Mouse (Mus musculus) urinary bladder, postnatal 14 days (tissue): ENCODE measurements at regions not wholly inside any gene's neighbourhood (a gene's known extent, or its start where the extent isn't known, plus 50 kb on each side); places are given as distances from the start of the nearest gene placed in this dataset.

Experiments
- DNase-seq: peaks from one replicate; pipeline ENCODE4 v3.0.0; 2021; ENCODE audit warnings: low spot score

DNA sequence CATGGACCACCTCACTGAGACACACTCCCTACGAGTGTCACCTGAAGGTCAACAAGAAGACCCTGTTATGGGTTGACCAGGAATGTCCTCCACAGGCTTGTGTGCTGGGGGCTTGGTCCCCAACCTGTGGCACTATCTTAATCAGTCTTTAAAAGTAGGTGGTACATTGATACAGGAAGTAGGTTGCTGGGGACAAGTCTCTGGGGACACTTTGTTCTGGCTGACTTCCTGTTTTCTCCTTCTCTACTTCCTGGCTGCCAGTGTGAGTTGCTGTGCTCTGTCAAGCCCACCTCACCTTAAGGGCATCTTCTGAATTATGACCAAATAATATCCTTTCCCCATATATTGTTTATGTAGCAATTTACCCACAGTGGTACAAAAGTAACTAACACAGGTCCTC, 96.1 kb downstream of the Cct6b start:
- DNase-seq: no peak

DNA sequence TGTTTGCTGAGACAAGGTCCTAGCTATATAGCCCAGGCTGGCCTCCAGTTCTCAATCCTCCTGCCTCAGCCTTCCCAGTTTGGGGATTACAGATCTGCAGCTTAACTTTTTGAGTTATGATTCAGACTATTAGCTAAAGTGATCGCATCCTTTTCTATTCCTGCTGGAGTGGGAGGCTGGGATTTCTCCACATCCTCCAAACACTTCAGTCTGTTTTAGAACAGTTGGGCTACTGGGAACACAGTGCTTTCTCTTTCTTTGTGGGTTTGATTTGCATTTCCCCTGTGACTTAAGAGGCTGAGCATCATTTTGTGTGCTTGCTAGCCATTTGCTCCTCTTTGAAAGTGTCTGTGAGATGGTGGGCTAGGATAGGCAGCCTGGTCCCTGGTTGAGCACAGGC, 100.0 kb downstream of the Cct6b start:
- no peak for DNase-seq

DNA sequence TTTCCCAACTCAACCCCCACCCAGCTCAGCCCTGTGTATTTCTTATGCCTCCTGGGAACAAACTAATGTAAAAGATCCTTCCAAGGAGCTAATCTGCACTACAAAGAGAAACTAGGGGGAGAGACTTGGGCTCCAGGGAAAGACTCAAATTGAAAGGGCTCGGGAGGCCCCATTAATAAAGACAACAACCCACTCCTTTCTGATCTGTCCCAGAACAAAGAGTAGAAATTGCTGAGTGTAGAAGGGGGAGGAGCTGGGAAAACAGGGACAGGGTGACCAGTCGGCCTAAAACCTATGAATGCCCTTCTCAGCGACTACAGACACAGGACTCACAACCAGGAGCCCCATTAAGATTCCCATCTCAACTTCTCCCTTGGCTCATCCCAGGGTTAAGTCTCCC, 102.0 kb downstream of the Cct6b start:
- DNase-seq: no peak

DNA sequence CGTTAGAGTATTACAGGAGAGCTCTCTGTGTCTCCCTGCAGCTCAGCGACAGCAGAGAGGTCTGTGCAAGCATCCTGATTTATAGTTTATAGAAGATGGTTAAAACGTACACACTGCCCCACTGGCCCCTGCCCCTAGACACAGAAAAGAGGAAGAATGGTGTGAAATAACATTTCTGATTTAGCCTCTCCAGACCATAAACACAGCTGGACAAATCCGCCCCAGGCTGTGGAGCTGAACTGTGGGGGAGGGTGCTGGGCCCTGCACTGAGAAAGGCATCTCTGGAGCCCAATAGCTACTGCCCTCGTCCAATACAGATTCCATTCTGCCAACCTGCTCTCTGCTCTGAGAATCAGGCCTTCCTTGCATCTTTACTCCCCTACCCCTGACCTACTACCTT, 112.4 kb downstream of the Cct6b start:
- no peak for DNase-seq

DNA sequence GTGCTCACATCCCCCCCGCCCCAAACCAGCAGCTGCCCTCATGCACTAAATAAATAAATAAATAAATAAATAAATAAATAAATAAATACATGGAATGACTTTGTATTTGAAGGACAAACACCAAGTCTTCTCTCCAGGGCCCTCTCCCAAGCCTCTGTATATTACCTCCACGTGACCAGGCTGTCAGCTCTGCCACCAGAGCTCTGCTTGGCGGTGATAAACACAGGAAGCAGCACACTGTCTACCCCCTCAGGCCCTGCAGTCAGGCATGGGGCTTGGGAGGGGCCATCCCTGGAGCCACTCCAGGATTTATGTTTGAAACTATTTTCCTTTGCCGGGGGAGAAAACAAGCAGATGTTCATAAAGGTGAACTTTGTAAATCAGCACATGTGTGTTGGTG, 125.6 kb downstream of the Cct6b start:
- DNase-seq: no peak

DNA sequence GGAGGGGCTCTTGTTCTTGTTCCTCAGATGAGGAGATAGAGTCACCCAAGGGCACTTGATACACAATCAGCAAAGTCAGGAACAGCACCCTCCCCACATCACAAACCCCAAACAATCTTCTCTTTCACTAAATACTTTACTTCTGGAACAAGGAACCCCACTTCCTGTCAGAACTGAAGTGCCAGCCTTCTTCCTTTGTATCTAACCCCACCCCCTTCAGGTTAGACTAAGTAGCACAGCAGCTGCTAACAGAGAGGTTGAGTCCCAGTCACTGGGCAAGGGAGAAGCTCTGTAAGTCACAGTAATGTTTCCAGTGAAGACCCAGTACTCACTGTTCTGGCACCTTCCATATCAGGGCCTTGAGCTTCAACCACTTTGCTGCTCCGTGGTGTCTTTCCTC, 131.9 kb downstream of the Cct6b start:
- DNase-seq: no peak

DNA sequence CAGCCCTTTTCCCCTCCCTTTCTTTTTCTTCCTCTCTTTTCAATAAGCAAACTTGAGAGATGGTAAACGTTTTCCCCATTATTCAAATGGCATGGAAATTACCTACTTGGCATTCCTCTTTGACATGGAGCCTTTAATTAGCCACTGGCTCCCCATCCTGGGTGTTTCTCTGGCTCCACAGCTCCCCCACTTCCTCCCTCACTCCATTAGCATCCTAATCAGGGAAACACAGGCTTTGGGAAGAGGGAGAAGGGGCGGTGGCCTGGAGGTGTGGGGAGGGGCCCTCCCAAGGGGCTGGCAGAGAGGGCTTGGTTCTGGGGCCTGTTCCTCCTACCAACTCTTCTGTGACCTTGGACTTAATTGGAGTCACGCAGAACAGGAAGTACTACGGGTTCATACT, 132.7 kb downstream of the Cct6b start:
- no peak for DNase-seq

DNA sequence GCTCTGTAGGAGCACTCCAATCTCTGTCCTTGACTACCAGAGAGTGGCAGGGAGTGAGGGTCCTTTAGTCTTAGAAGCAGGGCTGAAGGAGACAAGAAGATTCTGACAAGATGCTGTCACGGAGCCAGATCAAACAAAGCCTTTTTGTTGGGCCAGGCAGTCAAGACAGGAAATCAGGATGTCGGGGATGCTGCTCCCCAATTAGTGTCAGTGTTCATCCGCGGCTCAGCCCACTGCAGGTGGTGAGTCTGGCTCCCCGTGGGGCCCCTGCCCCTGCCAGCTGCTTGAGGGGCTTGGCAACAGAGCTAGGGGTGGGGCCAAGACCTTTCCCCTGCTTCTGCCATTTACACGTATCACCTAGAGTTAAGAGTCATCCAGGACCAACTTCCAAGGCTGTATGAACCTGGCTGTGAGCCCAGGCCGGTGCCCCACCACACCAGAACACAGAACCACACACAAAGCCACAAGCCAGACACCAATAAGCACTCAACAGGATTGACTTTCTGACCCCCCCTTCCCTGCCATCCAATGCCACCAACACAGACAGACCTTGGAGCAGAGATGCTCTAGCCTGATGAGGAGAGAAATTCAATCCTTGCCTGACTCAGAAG, 137.5 kb downstream of the Cct6b start:
- DNase-seq: no peak

DNA sequence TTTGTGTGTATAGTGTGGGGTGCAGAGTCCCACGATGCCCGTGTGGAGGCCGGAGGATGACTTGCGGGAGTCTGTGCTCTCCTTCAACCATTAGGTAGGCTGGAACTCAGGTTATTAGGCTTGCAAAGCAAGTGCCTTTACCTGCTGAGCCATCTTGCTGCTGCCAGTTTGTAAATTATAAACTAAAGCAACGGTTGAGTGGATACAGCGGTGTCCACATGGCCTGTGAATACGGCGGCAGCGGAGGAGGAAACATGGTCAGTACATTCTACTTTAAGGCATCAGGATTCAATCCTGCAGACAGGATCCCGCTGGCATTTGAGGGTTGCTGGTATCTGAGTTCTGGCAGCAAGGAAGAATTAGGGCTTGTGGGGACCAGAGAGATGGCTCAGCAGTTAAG, 143.1 kb downstream of the Cct6b start:
- no peak for DNase-seq

DNA sequence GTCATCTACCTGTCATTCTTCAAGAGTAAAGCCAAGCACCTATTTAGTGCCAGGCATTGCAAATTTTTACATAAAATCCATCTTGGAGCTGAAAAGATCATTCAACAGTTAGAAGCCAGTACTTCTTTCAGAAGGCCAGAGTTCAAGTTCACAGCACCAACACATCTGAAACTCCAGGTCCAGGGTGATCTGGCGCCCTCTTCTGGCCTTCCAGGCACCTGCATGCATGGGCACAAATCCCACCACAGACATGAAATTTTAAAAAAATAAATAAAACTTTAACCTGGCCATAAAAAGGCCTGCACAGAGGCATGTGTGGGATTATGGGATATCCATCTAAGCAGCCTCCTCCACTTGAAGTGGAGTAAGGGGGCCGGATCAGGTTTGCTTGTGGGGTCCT, 144.7 kb downstream of the Cct6b start:
- DNase-seq: no peak

DNA sequence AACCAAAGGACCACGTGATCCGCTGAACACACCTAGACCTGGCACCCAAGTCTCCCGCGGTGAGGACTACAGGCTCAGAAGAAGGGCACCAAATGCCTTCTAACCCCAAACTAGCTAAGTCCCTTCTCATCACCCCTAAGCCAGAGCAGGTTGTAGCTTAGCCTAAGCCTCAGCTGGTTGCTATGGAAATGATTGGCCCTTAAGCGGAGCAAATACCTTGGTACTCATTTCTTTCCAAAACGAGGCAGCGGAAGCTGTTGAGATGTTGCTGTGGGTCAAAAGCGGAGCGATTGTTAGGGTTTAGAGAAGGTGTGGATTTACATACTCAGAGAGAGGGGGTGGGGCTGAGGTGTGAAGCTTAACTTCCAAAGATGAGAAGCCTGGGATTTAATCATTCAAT, 145.7 kb downstream of the Cct6b start:
- no peak for DNase-seq

DNA sequence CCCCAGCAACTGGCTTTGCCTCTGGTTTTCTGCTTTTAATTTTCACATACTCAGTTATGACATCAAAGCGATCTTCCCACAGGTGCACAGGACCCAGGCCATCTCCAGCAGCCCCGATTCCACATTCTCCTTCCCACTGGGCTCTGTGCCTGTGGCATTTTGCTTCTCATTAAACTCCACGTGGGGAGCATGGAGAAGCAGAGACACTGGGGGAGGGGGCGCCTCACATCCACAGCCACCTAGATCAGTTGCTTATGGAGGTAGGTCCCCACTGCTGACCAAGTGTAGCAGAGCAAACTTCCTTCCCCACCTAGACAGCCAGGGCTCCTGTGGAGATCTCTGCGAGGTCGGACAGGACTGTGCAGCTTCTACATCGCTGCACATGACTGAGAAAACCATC, 147.3 kb downstream of the Cct6b start:
- no peak for DNase-seq

DNA sequence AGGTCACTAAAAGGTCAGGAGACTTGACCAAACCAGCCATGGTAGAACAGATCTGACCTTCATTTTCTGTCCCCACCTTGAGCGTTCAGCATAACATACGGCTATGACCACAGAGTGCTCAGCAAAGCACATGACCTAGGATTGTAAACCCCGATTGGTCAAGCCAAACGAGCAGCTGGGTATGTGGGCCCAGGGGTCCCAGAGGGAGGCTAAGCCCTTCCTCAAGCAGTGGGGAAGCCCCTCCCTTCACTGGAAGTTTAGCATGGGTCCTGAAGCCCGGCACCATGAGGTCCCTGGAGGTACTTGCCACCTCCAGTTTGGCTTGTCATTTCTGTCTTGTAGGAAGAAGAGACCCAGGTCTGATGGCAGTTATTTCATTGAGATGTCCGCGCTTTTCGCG, 149.8 kb downstream of the Cct6b start:
- DNase-seq: no peak

DNA sequence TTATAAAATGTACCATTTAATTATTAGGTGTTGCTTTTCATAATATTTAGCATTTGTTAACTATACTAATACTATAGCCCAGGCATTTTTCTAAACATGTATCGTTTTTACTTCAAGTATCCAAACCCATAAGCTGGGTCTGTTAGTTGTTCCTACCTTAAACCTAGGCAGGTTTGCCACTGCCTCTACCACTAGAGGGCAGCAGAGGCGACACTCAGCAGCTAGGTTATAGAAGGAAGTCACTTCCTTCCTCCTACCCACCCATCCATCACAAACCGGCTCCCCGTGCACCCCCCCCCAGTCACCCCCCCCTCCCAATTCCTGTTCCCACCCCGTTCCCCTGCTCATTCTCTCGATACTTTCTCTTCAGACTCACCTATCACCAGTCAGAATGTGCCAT, 150.6 kb downstream of the Cct6b start:
- peak; percentile 68 for DNase-seq

DNA sequence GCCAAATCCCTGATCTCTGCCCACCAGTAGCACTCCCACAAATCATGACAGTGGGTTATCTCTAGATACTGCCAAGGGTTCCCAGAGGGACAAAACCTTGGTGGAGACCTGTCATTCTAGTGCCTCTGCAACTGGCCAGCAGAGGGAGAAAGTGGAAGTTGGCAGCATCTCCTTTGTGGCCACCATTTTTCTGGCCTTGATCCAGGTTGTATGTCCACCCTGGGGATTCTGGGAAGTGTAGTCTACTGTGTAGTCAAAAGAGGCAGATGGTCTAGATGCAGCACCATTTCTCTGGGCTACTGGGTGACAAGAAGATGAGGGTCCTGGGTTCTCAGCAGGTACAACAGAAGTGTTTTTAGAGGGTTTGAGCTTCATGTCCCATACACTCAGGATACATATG, 152.1 kb downstream of the Cct6b start:
- DNase-seq: peak; percentile 39

DNA sequence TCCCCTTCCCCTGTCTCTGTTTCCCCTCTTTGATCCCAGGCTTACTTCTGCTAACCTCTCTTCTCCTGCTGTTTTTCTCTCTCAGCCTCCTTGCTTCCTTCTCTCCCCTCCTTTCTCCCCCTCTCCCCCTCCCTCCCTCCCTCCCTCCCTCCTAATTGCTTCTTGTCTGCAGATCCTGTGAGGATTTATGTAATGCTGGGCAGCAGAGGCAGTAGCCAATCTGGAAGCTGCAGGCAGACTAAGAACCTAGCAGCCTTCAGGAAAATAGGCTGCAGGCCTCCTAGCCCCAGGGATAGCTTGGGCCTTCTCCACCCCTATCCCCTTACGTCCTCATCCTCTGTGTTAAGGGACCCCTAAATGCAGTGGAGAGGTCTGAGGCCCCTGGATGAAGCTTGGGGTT, 155.2 kb downstream of the Cct6b start:
- DNase-seq: no peak

DNA sequence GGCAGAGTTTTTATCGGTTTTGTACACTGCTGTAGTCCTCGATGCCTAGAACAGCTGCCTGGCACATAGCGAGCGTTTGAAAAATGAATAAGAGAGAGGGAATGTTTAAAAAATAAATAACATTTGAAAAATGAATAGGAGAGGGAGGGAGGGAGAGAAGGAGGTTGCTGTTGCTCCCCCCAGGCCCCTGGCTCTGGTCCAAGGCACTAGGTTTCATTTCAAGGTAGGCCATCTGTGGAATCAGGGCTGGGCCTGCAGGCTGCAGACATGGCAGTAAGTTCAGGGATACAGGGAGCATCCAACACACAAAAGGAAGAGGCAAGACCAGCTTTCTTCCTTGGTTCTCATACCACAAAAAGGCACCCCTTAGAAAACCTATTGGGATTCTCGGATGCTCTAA, 156.5 kb downstream of the Cct6b start:
- no peak for DNase-seq

DNA sequence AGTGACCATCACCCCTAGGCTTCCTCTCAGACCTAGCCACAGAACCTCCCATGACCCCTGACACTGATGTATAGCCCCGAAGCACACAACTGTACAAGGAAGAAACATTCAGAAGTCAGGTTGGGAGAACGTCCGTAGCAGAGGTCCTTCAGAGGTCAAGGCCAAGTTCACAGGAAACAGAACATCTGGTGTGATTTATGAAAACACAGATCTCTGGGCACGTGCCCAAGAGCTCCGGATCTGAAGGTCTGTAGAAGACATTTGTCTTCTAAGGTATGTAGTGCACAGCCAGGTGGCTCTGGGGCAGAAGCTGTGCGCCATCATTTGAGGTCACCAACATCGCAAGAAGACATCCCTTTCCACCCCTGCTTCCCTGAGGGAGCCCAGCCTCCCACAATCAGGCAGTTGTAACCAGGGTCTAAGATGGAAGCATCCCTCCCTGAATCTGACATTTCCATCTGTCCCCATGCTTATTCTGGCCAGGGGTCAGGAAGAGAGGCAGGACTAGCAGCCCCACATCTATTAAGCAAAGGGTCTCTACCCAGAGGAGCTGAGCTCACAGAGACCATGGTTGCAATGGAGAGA, 159.8 kb downstream of the Cct6b start:
- DNase-seq: no peak

DNA sequence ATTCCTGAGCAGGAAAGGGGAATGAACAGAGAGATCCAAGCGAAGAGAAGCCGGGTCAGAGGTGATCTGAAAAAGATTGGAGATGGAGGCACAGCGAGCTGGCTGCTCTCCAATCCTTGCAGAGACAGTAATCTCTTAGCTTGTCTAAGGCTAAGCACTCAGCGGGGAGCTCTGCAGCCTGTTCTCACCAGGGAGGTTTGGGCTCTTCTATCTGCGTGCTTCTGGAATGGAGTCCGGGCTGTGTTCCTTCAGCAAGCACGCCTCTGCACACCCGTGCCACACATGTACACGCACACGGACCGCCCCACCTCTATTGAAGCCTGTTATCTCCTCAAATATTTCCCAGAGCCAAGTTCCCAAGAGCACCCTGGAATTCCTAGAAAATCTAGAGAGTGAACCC, 161.3 kb downstream of the Cct6b start:
- peak; percentile 5 for DNase-seq

DNA sequence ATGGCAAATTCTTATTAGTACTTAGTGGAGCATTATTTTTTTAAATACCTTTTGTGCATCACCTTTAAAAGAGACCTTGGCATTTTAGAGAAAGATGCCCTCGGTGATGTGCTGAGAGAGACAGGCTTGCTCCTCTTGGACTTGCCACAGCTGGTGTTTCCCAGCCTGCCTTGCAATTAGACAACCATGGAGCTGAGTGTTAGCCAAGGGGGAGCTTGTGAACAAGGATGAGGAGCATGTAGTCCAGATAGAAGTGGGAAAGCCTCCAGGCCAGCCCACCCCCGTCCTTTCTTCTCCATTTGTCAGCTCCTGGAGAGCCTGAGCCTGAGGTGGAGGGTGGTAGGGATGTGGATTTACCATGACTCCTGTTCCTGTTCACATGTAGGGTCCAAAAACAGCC, 161.9 kb downstream of the Cct6b start:
- DNase-seq: no peak

DNA sequence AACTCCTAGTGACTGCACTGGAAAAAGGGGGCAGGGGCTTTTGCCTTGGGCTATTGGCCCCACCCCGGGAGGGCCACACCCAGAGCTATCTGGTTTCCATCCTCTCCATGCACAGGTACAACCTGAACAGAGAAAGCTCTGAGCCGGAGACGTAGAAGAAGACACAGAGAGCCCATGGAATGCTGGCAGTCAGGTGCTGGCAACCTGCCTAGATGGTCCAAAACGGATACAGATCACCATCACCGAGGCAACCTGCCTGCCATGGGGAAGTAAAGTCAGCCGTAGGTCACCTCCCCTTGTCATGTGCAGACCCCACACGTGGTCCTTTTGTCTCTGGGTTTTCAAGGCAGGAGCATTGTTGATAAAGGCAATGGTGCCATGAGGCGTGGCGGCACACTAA, 164.0 kb downstream of the Cct6b start:
- no peak for DNase-seq

DNA sequence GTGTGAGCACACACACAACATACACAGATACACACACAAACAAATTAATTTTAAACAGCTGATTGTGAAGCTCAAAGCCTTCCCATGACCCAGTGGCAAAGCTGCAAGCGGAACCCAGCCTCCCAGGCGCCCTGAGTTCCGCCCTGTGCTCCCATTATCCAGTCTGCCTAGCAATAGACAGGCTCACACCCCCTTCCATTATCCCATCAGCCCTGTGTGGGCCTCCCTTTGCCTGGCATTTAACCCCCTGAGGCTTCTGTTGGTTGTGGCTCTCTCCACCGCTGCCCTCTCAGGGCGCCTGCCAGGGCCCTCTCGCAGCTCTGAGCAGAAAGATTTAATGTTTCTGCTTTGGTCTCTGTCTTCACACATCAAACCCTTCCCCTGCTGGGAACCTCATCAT, 166.4 kb downstream of the Cct6b start:
- no peak for DNase-seq

DNA sequence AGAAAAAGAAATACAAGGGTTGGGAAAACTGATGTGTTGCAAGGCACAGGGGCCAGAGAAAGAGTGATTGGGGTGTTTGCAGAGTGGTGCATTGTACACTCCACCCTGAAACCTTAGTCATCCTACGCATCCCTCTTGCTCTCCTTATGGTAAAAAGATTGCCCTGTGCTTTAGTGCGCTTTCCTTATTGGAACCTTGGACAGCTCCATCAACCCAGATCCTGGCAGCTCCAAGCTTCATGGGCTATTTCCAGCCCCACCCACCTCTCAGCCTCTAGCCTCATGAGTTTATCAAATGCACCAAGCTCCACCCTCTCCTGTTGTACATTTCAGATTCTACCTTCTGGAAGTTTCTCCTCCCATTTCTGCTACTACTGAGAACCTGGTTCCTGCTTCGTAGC, 167.3 kb downstream of the Cct6b start:
- DNase-seq: no peak

DNA sequence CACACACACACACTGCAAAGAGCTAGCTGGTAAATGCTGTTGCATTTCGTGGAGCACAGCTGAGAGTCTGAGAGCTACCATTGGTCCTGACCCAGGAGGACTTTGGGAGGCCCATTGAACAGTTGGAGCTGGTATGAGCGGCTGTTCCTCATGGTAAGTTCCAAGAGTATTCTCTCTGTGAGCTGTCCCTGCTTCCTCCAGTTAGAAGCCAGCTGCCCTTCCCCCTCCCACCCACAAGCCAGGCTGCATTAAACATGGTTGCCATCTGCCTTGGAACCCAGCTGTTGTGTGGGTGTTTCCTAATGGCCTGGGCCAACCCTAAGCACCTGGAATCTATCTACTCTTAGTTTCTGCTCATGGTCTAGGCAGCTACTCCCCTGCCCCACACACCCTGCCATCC, 174.4 kb downstream of the Cct6b start:
- DNase-seq: no peak

DNA sequence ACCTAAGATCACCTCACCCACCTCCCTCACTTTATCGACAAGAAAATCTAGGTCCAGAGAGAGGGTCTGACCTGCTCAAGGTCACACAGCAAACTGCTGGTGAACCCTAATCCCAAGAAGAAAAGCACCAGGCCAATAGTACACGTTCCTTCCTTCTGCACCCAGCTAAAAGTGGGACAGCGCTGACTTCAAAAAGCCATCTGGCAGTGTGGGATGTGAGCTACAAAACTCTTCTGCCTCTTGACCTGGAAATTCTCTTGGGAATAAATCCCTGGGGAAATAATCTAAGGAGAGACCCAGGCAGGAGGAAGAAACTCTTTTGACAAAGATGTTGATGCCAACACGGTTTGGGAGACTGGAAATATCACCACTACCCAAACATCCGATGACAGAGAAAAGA, 175.4 kb downstream of the Cct6b start:
- no peak for DNase-seq
